Mouse (Mus musculus) cerebellum, adult 11-12 months (tissue): ENCODE results near the gene Slc9a1.

Source experiments
- DNase-seq: peaks from one replicate; pipeline ENCODE4 v3.0.0; 2022

Gene Slc9a1

DNA sequence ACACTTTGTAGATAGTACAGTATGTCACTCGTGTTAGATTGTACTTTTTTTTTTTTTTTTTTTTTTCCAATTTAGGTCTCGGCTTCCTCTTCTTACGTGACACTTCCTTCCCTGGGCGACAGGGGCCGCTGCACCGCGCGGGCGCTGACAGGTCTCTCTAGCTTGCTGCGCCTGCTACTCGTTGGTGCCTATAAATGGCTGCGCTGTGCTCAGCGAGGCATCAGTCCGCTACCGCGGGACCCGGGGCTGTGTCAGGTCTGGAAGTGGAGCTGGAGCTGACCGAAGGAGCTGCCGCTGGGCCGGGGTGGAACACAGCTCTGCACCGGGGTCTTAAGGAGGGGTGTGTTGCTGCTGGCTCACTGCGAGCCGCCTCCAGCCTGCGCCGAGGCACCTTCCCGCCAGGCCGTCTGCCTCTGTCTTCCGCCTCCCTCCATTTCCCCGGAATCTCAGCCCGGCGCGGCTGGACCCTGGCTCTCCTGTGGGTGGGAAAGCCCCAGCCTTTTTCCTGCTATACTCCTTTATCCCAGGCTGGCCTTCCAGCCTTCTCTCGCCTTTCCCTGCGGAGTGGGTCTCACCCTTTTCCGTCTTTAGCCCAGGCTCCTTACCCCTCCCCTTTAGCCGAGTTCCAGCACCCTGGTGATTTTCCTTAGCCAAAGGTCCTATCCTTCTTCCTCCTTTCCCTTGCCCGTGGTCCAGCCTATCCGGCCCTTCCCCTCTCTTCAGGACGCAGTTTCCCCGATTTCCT, at the start of gene Slc9a1:
Gene Slc9a1 (plus strand): TSS at position 154 of the 745 bp plus-strand sequence.
- peak; percentile 94 for DNase-seq

GRCm38 (mm10) chr4:133328129-133328528, 41.4 kb upstream of the Slc9a1 start:
- no peak for DNase-seq

DNA sequence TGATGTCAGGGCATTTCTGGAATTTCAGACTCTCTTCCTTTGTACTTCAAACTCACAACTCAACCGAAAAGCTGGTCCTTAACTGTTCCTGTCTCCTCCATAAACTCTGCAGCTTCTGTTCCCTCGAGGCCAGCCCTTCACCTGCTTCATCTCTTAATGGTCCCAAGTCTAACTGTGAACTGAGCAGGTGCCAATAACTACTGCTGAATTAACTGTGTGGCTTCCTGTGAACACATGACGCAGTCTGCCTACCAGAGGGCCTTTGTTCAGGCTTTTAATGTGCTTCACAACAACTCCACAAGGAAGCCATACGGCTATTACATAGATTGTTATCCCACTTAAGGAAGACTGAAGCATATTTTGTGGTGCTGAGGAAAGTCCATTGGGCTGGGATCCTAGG, 39.2 kb upstream of the Slc9a1 start:
- DNase-seq, result no peak

- no peak for DNase-seq
These were observed 36.2 kb upstream of the Slc9a1 start for GRCm38 (mm10) chr4:133333306-133333705.

- no peak for DNase-seq
These were observed 31.5 kb upstream of the Slc9a1 start for GRCm38 (mm10) chr4:133337833-133338520.

DNA sequence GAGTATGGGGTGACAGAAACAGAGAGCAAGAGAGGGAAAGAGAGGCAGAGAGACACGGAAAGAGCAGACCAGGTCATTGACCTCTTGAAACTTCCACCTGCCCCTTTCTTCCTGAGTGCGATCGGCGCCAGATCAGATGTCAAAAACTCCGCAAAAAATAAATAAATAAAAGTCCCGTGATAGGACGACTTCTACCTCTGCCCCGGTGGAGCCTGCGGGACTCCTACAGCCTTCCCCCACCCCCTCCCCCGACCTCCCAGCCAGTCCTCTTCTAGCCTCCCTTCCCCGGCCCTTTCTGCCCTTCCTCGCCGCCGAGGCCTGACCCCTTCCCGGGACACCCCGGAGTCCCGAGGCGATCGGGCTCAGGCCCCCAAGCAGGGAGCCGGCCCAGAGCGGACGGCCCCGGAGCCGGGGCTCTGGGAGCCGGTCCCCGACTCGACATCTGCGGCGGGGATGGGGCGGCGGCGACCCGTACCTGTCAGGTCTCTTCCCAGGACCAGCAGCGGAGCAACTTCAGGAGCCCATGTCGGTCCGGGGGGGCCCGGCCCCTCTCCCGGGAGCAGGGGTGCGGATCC, 30.9 kb upstream of the Slc9a1 start:
- no peak for DNase-seq

DNA sequence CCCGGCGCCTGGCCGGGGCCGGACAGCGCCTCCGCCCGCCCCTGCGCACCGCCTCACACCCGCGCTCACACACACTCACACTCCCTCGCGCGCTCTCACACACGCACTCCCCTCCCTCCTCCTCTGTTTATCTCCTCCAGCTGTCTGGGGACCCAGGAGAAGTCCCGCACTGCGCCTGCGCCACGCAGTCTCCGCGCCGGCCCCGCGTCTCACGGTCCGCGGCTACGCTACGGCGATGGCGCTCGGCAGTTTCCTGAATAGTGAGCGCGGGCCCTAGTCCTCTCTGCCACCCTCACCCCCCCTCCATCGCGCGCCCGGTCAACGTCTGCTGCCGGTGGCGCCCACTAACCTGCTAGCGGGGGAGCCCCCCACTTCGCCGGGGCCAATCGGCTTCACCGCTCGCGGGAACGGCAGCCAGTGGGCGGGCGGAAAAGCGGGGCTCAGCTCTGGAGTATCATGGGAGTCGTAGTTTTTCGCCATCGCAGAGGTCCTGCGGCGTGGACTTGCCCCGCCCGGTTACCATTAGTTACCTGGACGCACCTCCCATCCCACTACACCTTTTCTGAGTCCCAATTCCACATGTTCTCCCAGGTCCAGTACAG, 30.3 kb upstream of the Slc9a1 start:
- DNase-seq, result peak; percentile 99

GRCm38 (mm10) chr4:133340217-133340616, 29.3 kb upstream of the Slc9a1 start:
- no peak for DNase-seq

- DNase-seq, result no peak
These were observed 25.4 kb upstream of the Slc9a1 start for GRCm38 (mm10) chr4:133344112-133344511.

GRCm38 (mm10) chr4:133345702-133346101, 23.8 kb upstream of the Slc9a1 start:
- DNase-seq, result no peak

DNA sequence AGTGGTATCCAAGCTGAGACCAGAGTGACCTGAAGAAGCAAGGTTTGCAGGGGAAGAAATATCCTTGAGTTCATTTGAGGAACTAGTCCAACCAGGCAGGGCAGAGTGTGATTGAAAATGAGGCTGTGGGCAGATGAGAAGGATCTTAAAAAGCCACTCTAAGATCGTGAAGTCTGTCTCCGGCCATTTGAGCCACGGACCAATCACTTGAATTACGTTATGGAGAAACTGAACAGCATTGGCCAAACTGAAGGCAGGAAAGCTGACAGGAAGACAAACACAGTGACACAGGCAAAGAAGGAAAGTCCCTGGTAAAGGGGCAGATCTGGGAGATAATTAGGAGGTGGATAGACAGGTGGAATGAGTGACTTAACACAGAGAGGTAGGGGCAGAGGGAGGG, 22.9 kb upstream of the Slc9a1 start:
- no peak for DNase-seq

- no peak for DNase-seq
These were observed 21.9 kb upstream of the Slc9a1 start for GRCm38 (mm10) chr4:133347624-133348023.

DNA sequence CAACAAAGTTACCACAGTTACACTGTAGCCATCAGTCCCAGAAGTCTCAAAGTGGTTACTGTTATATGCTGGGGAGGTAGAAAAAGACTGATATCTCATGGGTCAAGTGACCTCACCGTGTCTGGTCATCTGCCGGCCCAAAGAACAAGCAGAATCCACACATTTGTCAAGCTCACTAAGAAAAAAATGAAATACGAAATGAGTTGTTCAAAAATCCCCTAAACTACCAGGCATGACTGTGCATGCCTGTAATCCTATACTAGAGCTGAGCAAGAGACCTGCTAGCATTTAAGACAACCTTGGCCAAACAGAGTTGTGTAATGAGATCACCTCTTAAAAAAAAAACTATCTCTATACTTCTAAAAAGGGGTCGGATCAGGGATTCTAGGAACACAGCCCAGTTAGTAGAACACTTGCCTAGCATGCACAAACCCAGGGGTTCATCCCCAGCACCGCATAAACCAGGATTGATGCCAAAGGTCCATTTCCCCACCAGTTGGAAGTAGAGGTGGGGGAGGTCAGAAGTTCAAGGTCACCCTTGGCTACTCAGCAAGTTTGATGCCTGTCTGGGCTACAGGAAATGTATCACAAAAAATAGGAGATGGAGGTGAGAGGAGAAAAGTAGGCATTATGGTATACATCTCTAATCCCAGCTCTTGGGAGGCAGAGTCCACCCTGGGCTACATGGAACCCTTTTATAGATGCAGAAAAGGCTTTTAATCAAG, 21.3 kb upstream of the Slc9a1 start:
- no peak for DNase-seq

GRCm38 (mm10) chr4:133352797-133353196, 16.7 kb upstream of the Slc9a1 start:
- no peak for DNase-seq

DNA sequence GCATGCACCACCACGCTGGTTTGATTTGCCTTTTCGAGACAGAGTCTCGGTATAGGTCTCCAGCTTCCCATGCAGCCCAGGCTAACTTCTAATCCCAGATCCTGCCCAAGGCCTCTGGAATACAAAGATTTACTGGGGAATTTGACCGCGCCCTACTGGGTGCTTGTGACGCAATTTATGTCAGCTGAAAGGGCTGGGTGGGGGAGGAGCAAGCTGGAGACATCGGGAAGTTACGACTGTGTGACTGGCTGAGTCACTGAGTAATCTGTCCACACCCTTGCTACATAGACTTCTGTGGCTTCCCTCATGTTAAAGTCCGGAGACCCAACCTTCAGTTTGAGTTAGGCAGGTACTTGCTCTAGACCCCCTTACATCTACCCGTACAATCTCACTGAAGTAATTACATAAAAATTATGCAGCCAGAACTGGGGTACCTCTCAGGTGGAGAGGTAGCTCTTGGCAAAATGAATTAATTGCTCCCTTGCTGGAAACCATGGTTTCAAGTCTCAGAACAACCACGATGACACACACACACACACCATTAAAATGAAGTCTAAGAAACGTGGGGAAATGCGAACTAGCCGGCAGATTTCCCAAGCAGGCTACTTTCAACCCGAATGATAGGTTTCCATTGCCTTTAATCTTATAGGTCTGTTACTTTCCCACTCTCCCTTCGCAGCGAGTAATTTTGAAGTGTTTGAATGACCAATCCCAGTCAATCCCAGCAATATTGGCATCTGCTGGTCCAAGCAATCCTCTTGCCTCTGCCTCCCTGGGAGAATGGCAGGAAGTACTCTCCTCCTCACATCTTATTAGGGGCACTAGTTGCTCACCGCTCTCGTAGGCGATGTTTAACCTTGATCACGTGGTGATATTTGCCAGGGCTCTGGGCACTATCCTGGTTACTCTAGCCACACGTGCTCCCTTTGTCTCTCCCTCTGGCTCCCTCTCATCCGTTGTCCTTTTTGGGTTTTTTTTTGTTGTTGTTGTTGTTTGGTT, 15.8 kb upstream of the Slc9a1 start, which contains the start of gene Wdtc1:
Gene Wdtc1 (minus strand): TSS at position 115 of the 999 bp plus-strand sequence.
- DNase-seq, result no peak

DNA sequence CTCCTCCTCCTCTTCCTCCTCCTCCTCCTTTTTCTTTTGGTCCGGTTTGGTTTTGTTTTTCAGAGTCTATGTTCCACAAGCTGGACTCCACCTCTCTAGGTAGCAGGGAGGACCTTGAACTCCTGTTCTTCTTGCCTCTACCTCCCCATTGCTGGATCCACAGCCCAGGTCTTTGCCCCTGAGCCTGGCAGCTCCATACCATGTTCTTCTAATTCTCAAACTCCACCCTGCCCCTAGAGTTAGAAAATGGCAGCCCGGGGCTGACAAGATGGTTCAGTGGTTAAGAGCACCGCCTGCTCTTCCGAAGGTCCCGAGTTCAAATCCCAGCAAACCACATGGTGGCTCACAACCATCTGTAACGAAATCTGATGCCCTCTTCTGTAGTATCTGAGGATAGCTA, 14.9 kb upstream of the Slc9a1 start:
- no peak for DNase-seq

DNA sequence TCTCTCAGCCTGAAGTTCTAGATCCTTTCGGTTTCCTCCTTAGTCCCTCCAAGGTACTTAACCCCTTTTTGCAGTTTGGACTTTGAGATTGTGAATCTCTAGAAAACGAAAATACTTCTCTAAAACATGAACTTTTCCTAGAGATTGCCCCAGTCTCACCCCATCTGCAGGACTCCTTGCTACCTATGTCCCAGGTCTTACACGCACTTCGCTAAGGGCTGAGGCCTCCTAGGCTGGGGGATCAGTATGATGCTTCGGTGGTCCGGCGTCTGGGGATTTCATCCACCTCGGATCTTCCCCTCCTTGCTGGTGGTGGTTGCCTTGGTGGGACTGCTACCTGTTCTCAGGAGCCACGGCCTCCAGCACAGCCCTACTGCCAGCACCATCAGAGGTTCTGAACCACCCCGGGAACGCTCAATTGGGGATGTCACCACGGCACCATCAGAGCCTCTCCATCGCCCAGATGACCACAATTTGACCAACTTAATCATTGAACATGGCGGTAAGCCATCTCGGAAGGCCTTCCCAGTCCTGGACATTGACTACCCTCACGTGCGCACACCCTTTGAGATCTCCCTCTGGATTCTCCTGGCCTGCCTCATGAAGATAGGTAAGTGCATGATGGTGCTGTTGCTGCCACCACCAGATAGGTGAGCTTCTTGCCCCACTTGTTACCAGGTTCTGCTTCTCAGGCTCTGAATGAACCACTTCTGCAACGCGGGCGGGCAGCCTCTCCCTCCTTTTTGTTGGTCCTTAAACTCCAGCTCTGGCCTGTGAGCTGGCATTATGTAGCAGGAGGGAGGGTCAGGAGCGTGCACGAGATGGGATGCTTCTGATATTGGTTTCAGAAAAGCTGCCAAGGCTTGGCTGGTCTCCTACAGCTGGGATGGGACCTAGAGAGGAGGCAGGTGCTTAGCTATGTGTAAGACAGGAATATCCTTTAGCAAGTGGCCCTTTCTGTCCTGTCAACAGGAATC, 1.1 kb downstream of the Slc9a1 start:
- peak; percentile 48 for DNase-seq

DNA sequence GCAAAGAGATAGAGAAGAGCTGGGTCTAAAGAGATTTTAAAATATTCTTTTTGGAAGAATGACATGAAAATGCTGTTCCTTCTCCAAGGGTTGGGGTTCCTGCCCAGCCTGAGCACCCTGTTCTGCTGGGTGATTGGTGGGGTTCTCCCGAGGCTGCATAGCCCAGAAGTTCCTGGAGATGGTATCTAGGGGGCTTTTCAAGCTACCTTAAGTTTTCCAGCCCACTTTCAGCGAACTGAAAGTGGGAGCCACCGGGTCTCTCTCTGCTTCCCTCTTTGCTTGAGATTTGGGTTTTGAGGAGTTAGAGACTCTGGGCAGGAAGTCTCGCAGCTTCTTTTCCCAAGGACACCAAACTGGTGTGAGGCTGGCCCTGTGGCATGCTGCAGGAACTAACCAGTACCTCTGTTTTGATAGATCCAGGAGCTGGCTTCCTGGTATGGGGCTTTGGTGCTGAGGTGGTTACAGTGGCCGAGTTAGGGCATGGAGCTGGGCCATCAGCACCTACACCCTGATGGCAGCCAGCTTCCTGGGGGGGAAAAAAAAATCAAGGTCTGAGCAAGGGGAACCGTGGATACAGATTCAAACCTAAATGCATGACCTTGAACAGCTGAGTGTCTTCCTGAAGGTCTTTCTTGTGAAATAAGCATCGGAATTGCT, 2.2 kb downstream of the Slc9a1 start:
- DNase-seq, result no peak

DNA sequence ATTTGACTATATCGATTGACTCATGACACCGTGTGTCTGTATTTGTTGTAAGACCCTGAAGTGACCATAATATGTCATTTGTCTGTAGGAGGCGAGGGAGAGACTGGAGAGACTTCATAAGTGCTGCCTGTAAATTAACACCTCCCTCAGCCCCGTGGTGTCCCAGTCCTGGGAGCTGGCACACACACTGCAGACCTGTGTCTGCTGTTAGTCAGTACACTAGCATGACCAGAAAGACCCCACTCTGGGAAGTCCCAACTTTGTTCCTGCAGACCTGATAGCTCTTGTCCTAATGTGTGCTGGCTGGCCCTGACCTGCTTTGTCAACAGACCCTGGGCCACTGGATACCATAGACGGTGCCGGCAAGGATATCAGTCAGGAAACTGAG, 2.8 kb downstream of the Slc9a1 start:
- peak; percentile 50 for DNase-seq

DNA sequence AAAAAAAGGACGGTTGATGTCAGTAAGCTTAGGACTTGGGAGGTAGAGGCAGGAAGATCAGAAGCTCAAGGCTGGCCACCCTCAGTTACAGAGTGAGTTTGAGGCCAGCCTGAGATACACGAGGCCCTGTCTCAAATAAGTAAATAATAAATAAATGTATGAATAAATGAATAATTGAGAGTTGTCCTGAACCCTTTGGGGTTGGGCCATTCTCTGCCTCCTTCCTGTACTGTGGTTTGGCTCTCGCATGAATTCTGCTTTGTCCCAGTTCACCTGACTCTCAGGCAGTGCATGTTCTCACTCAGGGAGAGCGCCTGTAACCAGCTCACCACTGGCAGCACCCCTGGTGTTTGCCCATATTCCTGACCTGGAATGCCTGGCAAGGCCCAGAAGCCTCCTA, 4.5 kb downstream of the Slc9a1 start:
- no peak for DNase-seq
